Mouse (Mus musculus): ENCODE results near the gene Gprasp1. TPM values are rescaled to one million over a fixed set of nuclear protein-coding genes. Genes with fewer than 3 reads are reported as not detected.
A peak's percentile ranks its signal among the peaks of the same experiment; 100 is the strongest.
"Not testable (repeated sequence)": the region's sequence is repeated elsewhere in the genome, so short reads cannot be mapped to it uniquely, and the experiment has no call there.

Gprasp1 gene
- total RNA-seq, 2 experiments from 2014 or later, result 279 to 293 TPM

DNA sequence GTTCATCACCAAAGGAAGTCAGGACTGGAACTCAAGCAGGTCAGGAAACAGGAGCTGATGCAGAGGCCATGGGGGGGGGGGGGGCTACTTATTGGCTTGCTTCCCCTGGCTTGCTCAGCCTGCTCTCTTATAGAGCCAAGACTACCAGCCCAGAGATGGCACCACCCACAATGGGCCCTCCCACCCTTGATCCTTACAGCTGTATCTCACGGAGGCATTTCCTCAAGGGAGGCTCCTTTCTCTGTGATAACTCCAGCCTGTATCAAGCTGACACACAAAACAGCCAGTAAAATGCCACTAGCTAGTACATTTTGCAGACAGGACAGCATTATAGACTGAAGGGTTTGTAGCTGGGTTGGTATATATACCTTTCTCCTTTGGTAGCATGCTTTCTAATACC lies 93.4 kb downstream of the Gprasp1 start:
- not testable (repeated sequence) for DNase-seq (ENCODE audit: extremely low spot score in 1 of 2, low spot score in 1 of 2)

DNA sequence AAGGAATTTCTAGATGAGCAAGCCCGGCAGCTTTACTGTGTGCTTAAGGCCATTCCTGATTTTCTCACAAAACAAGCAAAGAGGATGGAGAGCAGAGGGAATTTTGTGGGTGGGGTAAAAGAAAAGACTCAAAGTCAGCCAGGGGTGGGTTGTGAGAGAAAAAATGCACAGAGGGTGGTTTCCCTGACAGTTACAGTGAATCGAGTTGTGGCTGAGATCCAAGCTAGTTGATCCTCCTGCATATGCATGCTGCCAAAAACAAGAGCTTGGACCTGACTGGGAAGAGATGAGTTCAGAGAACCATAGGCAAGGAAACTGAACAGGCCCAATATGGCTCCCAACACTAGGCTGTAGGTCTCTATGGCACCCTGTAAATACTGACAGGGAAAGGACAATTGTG lies 95.4 kb downstream of the Gprasp1 start:
- DNase-seq (ENCODE audit: extremely low spot score in 1 of 2, low spot score in 1 of 2), result no peak

DNA sequence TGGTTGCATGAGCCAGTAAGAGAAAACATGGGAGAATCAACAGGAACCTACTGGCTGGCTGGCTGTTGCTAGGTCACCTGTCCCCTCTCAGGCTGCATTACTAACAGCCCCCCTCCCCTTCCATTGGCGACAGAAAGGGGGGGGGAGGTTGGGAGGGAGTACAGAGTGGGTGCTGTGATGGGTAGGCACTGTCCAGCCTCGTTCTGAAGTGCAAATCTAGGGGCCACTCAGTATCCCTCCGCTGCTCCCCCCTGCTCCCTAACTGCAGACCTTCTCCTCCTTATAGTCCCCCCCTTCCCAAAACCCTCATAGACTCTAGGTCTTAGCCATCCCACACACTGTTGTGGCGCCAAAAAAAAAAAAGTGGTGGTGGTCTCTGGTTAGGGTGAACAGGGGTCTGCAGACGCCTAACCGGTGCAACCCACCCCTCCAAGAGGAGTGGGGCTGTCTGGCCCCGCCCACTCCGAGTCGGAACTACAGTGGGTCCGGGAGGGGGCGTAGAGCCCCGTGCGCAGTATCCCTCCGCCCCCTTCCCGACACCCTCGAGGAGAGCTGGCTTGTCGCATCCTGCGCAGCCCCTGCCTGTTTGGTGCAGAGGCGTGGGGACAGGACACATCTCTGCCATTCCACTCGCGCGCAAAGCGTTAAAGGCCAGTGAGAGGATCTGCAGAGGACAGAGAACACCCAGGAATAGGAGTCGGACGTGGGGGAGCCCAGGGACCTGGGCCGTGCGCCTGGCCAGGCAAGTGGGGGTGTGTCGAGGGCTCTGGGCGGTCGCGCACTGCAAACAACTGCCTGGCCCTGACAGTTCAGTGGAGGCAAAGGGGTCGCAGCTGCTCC lies 96.2 kb downstream of the Gprasp1 start, which contains the start of gene Gprasp2:
Gene Gprasp2 (plus strand): TSS at position 514 of the 840 bp plus-strand sequence.
- DNase-seq (ENCODE audit: extremely low spot score in 1 of 2, low spot score in 1 of 2), result peak; percentile 35 to 43

DNA sequence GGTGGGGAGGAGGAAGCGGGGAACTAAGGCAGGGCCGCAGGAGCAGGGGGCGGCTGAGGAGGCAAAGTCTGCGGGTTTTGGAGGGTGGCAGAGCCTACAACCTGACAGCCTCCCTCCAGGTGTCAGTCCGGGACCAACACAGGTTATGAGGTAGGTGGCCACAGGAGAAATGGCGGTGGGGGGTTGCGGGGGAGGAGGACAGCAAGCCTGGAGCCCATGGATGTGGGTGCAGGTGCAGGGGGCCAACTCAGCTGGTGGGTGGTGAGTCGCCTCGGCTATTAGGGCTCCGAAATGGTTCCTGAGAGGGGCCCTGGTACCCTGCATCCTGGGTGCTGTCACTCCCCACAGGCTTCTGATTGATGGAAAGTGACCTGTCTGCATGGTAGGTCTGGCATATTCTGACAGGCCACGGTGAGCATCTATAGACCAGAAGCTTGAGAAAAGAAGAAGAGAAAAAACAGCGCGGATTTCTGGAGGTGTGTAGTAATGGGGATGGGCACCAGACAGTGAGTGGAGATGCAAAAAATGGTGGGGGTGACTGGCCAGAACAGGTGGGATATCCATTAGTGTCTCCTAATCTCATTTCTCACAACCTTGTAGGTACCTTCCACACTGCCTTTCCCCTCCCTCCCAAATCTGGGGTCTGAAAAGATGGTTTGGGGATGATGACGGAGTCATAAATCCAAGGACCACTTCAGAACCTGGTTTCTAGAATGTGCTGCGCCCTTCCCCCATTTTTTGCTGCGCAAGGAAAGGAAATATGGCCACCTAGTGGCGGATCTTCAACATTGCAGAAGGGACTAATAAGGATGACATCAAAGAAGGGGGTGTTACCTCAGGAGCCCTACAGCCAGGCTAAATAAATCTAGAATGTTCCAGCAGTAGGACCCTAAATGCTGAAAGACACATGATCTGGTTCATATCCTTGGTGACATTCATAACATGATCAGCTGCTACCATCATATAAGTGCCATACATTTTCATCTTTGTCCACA lies 97.2 kb downstream of the Gprasp1 start:
- peak in 1 of 2 experiments; percentile 26 for DNase-seq (ENCODE audit: extremely low spot score in 1 of 2, low spot score in 1 of 2)

Small RNA genes lying within 50 kb of the gene (microRNA-seq; reads per million reads assigned to microRNA genes)
- gene Mir1970, result 0 reads per million in 2 experiments
- 0 reads per million in 2 experiments for gene Mir7646

Other genes starting within 250 kb of the Gprasp1 start
- gene AV320801, start 248.1 kb upstream of the Gprasp1 start, total RNA-seq (2021), result not detected
- not detected for gene Nxf7, start 144.0 kb upstream of the Gprasp1 start, total RNA-seq (2021)
- not detected for gene Prame, start 115.0 kb upstream of the Gprasp1 start, total RNA-seq (2021)
- not detected for gene Tcp11x2, start 48.9 kb upstream of the Gprasp1 start, total RNA-seq (2021)
- not detected for gene Tmsb15a, start 17.5 kb upstream of the Gprasp1 start, total RNA-seq (2021)
- 10 to 100 TPM; 22.5 to 27.6 TPM for gene Armcx5, start within 50 bp of the Gprasp1 start, total RNA-seq (2021)
- gene Bhlhb9, start 54.9 kb downstream of the Gprasp1 start, total RNA-seq (2021), result 10 to 100 TPM; 63.7 to 65.2 TPM
- gene Gprasp2, start 96.3 kb downstream of the Gprasp1 start, total RNA-seq (2021), result 100 to 1,000 TPM; 145 to 157 TPM

Measured in layer of hippocampus, postnatal 25 days (tissue).